Mouse (Mus musculus) limb, embryonic 13.5 days (tissue): ENCODE data around the gene Rpl41. TPM values are rescaled to one million over a fixed set of nuclear protein-coding genes. Genes with fewer than 3 reads are reported as not detected.
"Not testable (repeated sequence)": the region's sequence is repeated elsewhere in the genome, so short reads cannot be mapped to it uniquely, and the experiment has no call there.

Source experiments
- ATAC-seq: fragments of 200-750 bp; cut with Nextera tagmentation; 2 replicates; pipeline ENCODE4 v1.8.0; 2017; ENCODE audit warnings: low read depth, moderate number of reproducible peaks, moderate TSS enrichment; ENCODE audit not compliant: low FRiP score
- H3K27ac ChIP-seq: fragments of 300-500 bp; sonication (generic); 2 replicates; pipeline ENCODE4 v1.5.1; 2015; ENCODE audit warnings: inconsistent platforms, mild to moderate bottlenecking, moderate library complexity
- H3K27me3 ChIP-seq: fragments of 300-500 bp; sonication (generic); 2 replicates; pipeline ENCODE4 v1.6.1; 2015; ENCODE audit warnings: mild to moderate bottlenecking, inconsistent platforms
- H3K36me3 ChIP-seq: fragments of 300-500 bp; sonication (generic); 2 replicates; pipeline ENCODE4 v1.6.1; 2015; ENCODE audit warnings: inconsistent platforms, mild to moderate bottlenecking, moderate library complexity
- H3K4me1 ChIP-seq: fragments of 300-500 bp; sonication (generic); 2 replicates; pipeline ENCODE4 v1.6.1; 2015; ENCODE audit warnings: inconsistent platforms
- H3K4me2 ChIP-seq: fragments of 300-500 bp; sonication (generic); replicated peaks from 2 replicates; pipeline ENCODE4 v1.6.1; 2015; ENCODE audit warnings: inconsistent platforms, mild to moderate bottlenecking, moderate library complexity
- H3K4me3 ChIP-seq: fragments of 300-500 bp; sonication (generic); 2 replicates; pipeline ENCODE4 v1.5.1; 2015; ENCODE audit warnings: moderate library complexity, mild to moderate bottlenecking, inconsistent platforms
- H3K9ac ChIP-seq: fragments of 300-500 bp; sonication (generic); 2 replicates; pipeline ENCODE4 v1.6.1; 2015; ENCODE audit warnings: mild to moderate bottlenecking, inconsistent platforms
- H3K9me3 ChIP-seq: fragments of 300-500 bp; sonication (generic); 2 replicates; pipeline ENCODE4 v1.6.1; 2016; ENCODE audit warnings: inconsistent platforms
- WGBS: fragments of 180-500 bp; shearing (Covaris S2); methylation state at CpG from one replicate; pipeline ENCODE4 v1.1.7; 2015; 5-methylcytosine and 5-hydroxymethylcytosine counted together
- polyA plus RNA-seq: library from polyadenylated mRNA; unstranded; fragments of >200 nt; fragmentation: Nextera tagmentation; extraction: Ambion mirVana; gene quantifications from 2 replicates; pipeline ENCODE4 v1.2.1, GENCODE M21; 2015

The Rpl41 gene
- polyA plus RNA-seq, 1 experiment from 2014 or later: 3,677 TPM

GRCm38 (mm10) chr10:128584386-128584785 lies 35.3 kb upstream of the Rpl41 start:
- peaks cover 65% of the 10 kb centered on the region for H3K27me3 ChIP-seq
- peaks cover 41% of the 10 kb centered on the region for H3K4me1 ChIP-seq
- H3K9ac ChIP-seq: no peak overlapping the region
- H3K9me3 ChIP-seq: no peaks in the 10 kb centered on the region
- H3K27ac ChIP-seq: no peak overlapping the region
- 6% methylated on average over 4 of the region's 4 CpGs for WGBS
- H3K4me2 ChIP-seq: no peak overlapping the region
- ATAC-seq: no peak
- H3K36me3 ChIP-seq: no peaks in the 10 kb centered on the region
- no peak overlapping the region for H3K4me3 ChIP-seq

DNA sequence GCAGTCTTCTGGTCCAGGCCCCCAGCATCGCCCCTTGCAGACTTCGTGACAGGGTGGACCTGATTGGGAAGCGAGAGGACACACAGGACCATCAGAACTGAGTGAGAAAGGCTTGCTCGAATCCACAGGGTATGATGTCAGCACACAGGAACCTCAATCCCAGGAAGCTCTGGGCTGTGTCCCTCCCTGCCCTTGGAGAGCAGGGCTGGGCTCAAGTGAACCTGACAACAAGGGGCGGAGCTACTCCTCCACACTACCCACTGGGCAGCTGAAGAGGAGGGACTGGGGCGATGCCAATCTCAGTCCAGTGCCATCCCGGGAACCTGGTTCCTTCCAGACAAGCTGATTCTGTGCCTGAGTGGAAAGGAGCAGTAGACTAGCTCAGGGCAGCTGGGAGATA lies 34.5 kb upstream of the Rpl41 start:
- 27% methylated on average over 7 of the region's 7 CpGs for WGBS
- H3K9ac ChIP-seq: 0 out of 2 replicates have a peak overlapping the region, but pooled peaks have one; percentile 13
- peaks cover 57% of the 10 kb centered on the region for H3K27me3 ChIP-seq
- no peaks in the 10 kb centered on the region for H3K36me3 ChIP-seq
- no peak overlapping the region for H3K4me3 ChIP-seq
- no peaks in the 10 kb centered on the region for H3K9me3 ChIP-seq
- peaks cover 34% of the 10 kb centered on the region for H3K4me1 ChIP-seq
- no peak overlapping the region for H3K4me2 ChIP-seq
- ATAC-seq: no peak
- no peak overlapping the region for H3K27ac ChIP-seq

- ATAC-seq: no peak
- no peak overlapping the region for H3K27ac ChIP-seq
- peaks cover 3% of the 10 kb centered on the region; the same call in 1 of the 2 replicates for H3K9me3 ChIP-seq
- no peak overlapping the region for H3K4me2 ChIP-seq
- peaks cover 18% of the 10 kb centered on the region for H3K27me3 ChIP-seq
- peaks cover 11% of the 10 kb centered on the region for H3K4me1 ChIP-seq
- peaks cover 14% of the 10 kb centered on the region for H3K36me3 ChIP-seq
- no peak overlapping the region for H3K9ac ChIP-seq
- no peak overlapping the region for H3K4me3 ChIP-seq
- WGBS: 66% methylated on average over 4 of the region's 4 CpGs
Measured at GRCm38 (mm10) chr10:128579731-128580130, 30.6 kb upstream of the Rpl41 start.

DNA sequence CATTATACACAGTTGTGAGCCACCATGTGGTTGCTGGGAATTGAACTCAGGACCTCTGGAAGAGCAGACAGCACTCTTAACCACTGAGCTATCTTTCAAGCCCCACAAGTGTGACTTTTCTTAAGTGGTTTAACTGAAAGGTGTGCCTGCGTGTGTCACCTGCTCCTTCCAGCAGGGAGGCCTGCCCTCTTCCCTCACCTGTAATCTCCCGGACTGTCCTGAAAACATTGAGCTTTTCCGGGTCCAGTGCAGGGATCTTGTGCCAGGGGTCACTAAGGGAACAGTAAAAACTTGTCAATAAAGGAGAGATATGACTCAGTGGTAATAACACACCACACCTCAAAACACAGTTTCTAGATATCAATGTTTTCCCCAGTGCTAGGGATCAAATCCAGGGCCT lies 30.2 kb upstream of the Rpl41 start:
- no peak for ATAC-seq
- Histone ChIP-seq H3K4me1 (peaks cover 8% of the 10 kb centered on the region), H3K4me2 (no peak overlapping the region), H3K9me3 (peaks cover 3% of the 10 kb centered on the region; the same call in 1 of the 2 replicates), H3K36me3 (peaks cover 14% of the 10 kb centered on the region), H3K27ac (no peak overlapping the region), H3K4me3 (no peak overlapping the region), H3K27me3 (peaks cover 14% of the 10 kb centered on the region), H3K9ac (no peak overlapping the region)
- 88% methylated on average over 3 of the region's 3 CpGs for WGBS

DNA sequence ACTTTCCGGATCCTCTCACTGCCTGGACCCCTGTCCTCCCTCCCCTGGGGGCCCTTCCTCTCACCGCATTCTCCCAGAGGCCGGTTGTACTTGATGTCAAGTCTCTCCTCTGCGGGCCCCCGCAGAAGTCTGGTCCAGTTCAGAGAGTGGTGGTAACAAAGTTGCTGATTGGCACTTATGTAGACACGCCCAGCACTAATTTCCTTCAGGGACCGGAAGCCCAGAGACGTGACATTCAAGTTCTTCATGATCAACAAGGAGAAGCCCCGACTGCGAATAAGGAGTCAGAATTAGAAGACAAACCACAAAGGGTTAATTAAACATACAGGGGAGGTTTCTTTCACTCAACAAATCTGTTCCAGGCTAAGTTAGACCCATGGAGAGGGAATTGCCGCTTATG lies 29.2 kb upstream of the Rpl41 start:
- Histone ChIP-seq H3K4me1 (no peaks in the 10 kb centered on the region), H3K27me3 (peaks cover 4% of the 10 kb centered on the region; the same call in 1 of the 2 replicates), H3K9ac (no peak overlapping the region), H3K4me3 (no peak overlapping the region), H3K4me2 (no peak overlapping the region), H3K36me3 (peaks cover 14% of the 10 kb centered on the region), H3K27ac (no peak overlapping the region), H3K9me3 (peaks cover 3% of the 10 kb centered on the region; the same call in 1 of the 2 replicates)
- no peak for ATAC-seq
- 73% methylated on average over 11 of the region's 11 CpGs for WGBS

GRCm38 (mm10) chr10:128575063-128575462 lies 26.0 kb upstream of the Rpl41 start:
- H3K36me3 ChIP-seq: peaks cover 14% of the 10 kb centered on the region
- H3K4me3 ChIP-seq: no peak overlapping the region
- ATAC-seq: no peak
- 90% methylated on average over 2 of the region's 2 CpGs for WGBS
- no peaks in the 10 kb centered on the region for H3K27me3 ChIP-seq
- no peak overlapping the region for H3K4me2 ChIP-seq
- H3K4me1 ChIP-seq: no peaks in the 10 kb centered on the region
- H3K9ac ChIP-seq: no peak overlapping the region
- H3K27ac ChIP-seq: no peak overlapping the region
- peaks cover 3% of the 10 kb centered on the region; the same call in 1 of the 2 replicates for H3K9me3 ChIP-seq

GRCm38 (mm10) chr10:128565788-128566531 lies 16.9 kb upstream of the Rpl41 start, which contains the start of gene Pa2g4:
Gene Pa2g4 (minus strand): TSS chr10:128565987.
- H3K4me1 ChIP-seq: peaks cover 15% of the 10 kb centered on the region
- H3K4me2 ChIP-seq: peak within 1 kb of the TSS; percentile 96
- peaks cover 31% of the 10 kb centered on the region for H3K36me3 ChIP-seq
- H3K27me3 ChIP-seq: no peaks in the 10 kb centered on the region
- peak within 1 kb of the TSS; percentile 97 for H3K9ac ChIP-seq
- H3K9me3 ChIP-seq: no peaks in the 10 kb centered on the region
- H3K27ac ChIP-seq: peak within 1 kb of the TSS; percentile 93
- peak within 1 kb of the TSS; percentile 94 for H3K4me3 ChIP-seq
- under 1% methylated on average over 58 of the region's 58 CpGs for WGBS
- peak; percentile 99 for ATAC-seq

- Histone ChIP-seq H3K4me1 (peaks cover 15% of the 10 kb centered on the region), H3K9me3 (no peaks in the 10 kb centered on the region), H3K4me3 (peak overlapping the region; percentile 94), H3K9ac (peak overlapping the region; percentile 97), H3K27me3 (no peaks in the 10 kb centered on the region), H3K4me2 (peak overlapping the region; percentile 96), H3K36me3 (peaks cover 38% of the 10 kb centered on the region), H3K27ac (peak overlapping the region; percentile 92)
- ATAC-seq: peak; percentile 34
- WGBS: under 1% methylated on average over 46 of the region's 46 CpGs
Measured at GRCm38 (mm10) chr10:128565206-128565787, 16.2 kb upstream of the Rpl41 start.

- Histone ChIP-seq H3K4me2 (peak overlapping the region; percentile 96), H3K36me3 (peaks cover 55% of the 10 kb centered on the region), H3K27me3 (no peaks in the 10 kb centered on the region), H3K9ac (peak overlapping the region; percentile 53), H3K4me3 (peak overlapping the region; percentile 94), H3K4me1 (peaks cover 15% of the 10 kb centered on the region), H3K9me3 (no peaks in the 10 kb centered on the region), H3K27ac (no peak overlapping the region)
- 92% methylated on average over 6 of the region's 6 CpGs for WGBS
- no peak for ATAC-seq
Measured at GRCm38 (mm10) chr10:128563544-128563943, 14.4 kb upstream of the Rpl41 start.

DNA sequence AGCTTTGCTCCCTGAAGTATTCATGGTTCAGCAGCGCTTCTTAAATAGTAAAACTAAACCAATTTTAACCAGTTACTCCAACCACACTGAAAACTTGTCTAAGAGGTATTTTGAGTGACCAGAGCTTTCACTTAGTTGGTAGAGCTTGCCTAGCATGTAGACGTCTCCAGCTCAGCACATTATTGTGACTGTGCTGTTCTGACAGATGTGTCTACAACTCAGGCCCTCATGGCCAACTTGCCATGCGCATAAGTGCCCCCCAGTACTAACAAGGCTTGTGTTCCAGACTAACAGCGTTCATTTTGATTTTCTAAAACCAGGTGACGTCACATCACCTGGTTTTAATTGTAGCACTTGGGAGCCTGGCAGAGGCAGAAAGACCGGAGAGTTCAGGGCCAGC lies 7.9 kb upstream of the Rpl41 start:
- Histone ChIP-seq H3K9ac (no peak overlapping the region), H3K4me3 (no peak overlapping the region), H3K9me3 (no peaks in the 10 kb centered on the region), H3K4me1 (no peaks in the 10 kb centered on the region), H3K36me3 (peaks cover 51% of the 10 kb centered on the region), H3K27me3 (no peaks in the 10 kb centered on the region), H3K4me2 (no peak overlapping the region), H3K27ac (no peak overlapping the region)
- no peak for ATAC-seq
- 61% methylated on average over 6 of the region's 6 CpGs for WGBS

DNA sequence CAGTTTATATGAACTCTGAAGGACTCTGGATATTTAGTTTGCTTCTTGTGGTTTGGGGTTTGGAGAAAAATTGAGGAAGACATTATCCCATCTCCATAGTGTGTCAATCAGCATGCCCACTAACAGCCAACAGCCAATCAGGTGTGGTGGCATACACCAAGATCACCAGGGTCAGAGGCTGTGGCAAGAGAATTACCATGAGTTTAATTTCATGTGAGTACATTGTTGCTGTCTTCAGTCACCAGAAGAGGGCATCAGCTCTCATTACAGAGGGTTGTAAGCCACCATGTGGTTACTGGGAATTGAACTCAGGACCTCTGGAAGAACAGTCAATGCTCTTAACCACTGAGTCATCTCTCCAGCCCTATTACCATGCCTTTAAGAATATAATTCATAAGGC lies 7.2 kb upstream of the Rpl41 start:
- Histone ChIP-seq H3K4me2 (no peak overlapping the region), H3K36me3 (peaks cover 44% of the 10 kb centered on the region), H3K4me1 (no peaks in the 10 kb centered on the region), H3K27me3 (no peaks in the 10 kb centered on the region), H3K4me3 (no peak overlapping the region), H3K27ac (no peak overlapping the region), H3K9ac (no peak overlapping the region), H3K9me3 (no peaks in the 10 kb centered on the region)
- no peak for ATAC-seq

GRCm38 (mm10) chr10:128555567-128555966 lies 6.5 kb upstream of the Rpl41 start:
- not testable (repeated sequence) for H3K27me3 ChIP-seq, H3K27ac ChIP-seq, H3K9ac ChIP-seq, H3K9me3 ChIP-seq, ATAC-seq, H3K4me1 ChIP-seq, H3K4me2 ChIP-seq, H3K4me3 ChIP-seq
- peaks cover 37% of the 10 kb centered on the region for H3K36me3 ChIP-seq
- 89% methylated on average over 1 of the region's 1 CpGs for WGBS
